Mouse (Mus musculus): ENCODE measurements at regions not wholly inside any gene's neighbourhood (a gene's known extent, or its start where the extent isn't known, plus 50 kb on each side); places are given as distances from the start of the nearest gene placed in this dataset.
"Not testable (repeated sequence)": the region's sequence is repeated elsewhere in the genome, so short reads cannot be mapped to it uniquely, and the experiment has no call there.

DNA sequence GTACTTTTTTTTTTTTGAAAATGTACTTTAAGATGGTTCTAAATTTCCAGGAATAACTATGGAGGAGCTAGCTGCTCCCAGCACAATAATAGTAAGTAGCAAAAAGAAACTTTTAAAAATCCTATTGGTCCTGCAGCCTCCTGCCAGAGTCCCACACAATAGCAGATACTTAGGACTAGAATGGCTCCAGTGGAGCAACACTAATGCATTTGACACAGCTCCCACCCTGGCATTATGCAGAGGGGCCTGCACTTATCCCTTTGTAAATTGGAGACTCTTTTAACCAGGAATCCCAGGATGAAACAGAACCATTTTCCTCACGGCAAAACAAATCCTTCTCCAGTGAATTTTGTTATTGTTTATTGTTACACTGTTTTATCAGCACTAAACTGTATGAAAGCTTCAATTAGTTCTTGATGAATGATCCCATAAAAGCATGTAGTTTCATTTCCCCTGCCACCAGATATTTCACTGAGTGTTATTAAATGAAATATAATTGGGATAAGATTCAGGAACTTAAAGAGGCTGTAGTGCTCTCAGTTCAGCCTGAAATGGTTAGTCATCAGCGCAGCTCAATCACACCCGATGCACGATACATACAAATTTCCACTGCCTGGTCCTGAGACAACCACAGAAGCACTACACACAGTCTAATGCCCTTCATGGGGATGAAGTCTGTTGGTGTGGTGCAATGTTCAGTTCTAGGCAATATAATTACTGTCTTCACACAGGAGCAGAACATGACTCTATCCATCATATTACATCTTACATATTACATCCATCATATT, 708.6 kb upstream of the Mms22l start:
- no peak for DNase-seq (ENCODE audit: low spot score in 2 of 2)

DNA sequence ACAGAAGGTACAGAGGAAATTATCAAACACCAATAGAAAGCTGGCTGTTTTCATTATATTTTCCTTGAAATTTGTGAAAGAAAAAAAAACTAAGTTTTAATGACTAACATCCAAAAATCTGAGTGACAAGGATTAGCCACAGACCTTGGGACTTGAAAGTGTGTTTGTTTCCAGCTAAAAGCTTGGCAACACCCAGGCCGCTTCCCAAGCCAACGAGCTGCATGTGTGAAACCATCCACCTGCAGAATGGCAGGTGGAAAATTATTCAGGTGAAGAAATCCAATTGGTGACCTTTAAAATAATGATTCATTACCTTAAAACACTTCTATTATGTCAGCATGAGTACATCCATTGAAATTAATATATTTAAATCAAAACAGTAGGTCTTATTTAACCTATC, 672.7 kb upstream of the Mms22l start:
- DNase-seq (ENCODE audit: low spot score in 2 of 2), result no peak

DNA sequence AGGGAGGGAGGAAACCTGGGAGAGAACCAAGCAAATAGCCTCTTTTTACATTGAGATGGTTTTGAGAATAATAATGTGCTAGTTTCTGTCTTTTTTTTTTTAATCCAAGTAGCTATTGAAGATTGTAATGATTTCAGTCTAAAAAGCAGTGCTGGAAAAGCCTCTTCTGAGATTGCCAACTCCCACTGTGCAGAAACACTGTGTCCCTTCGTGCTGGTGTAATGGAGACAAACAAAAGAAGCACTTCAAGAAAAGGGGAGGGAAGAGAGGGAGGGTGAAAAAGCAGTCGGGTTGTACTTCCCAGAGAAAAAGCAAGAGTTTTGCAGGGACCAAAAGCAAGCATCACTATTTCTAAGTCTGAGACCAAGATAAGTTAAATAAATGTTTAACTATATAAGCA, 669.4 kb upstream of the Mms22l start:
- DNase-seq (ENCODE audit: low spot score in 2 of 2), result no peak

DNA sequence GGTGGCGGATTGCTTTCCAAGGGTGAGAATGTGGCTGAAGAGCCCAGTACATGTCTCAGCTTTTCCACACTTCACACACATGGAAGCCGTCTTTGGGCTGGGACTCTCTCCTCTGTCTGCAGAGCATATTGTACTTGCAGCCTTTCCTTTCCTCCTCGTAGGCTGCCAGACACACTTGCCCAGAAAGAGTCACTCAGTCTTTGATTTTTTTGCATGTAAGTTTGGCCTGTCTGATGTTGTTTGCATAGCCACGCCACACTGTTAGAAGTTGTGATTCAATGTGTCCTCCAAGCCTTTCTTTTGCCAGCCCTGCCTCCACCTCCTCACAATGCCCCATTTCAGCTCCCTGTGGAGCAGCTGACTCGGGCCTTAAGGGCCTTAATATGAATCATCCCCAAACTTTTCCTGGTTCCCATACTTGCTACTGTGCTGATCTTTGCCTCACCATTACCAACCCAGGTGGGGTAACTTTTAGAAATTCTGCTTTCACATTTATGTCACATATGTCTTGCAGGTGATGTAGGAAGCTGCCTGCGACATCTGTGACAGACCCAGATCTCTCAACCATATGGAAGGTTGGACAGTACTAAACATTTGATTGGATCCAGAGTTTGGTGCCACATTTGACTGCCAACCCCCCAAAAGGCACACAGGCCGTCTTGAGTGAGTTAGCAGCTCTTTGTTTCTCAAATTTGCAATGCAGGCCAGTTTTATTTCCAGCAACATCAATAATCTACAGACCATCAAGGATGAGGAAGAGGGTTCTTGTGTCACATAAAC, 663.7 kb upstream of the Mms22l start:
- no peak for DNase-seq (ENCODE audit: low spot score in 2 of 2)

DNA sequence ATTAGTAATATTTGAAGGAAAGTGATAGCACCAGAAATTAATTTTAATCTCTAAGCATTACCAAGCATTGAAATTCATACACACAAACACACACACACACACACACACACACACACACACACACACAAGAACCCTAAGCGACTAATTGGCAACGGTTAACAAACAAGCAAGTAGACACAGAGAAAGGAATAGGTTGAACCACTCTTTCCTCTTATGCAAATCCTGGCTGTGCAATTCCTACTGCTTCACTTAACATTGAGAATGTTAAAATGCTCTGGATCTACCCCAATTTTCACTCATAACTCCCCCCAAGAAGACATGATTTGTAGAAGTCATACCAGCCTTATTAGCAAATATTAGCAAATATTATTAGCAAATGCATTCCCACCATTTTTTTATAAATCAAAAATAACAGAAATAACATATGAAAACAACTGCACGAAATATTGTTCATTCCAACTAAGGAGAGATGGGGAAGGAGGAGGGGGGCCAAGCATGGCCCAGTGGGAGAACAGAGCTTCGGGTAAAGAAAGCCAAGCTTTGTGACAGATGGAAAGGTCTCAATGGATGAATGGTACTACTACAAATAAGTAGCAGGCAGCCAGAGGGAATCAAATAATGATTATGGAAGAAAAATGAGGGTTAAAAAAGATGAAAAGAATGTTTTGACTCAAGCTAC, 652.5 kb upstream of the Mms22l start:
- DNase-seq (ENCODE audit: low spot score in 2 of 2), result no peak

DNA sequence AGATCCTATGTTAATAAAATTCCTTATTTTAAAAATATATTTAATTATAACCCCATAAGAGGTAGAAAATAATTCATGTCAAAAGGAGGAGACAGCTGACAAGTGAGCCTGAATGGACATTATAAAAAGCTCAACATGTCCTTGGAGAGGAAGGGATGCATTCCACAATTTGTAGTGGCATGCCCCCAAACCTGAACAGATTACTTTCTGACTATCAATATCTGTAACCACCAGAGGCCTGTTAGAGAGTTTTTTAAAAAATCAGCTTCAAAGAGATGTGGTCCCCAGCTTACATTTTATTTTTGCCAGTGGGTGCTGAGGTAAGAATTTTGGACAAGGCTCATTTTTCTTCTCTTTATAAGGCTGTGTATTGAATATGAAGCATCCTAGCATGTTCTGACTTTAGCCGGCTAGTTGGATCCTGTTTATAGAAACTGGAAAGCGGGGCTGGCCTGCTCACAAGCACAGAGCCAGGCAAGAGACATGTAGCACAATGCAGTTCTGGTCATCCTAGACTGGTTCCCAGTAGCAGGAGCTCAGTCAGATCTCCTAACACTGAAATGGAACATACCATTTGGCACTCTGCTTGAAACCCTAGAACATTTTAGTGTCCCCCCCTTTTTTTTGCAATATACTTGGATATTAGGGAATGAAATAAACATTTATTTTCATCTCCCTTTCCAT, 651.8 kb upstream of the Mms22l start:
- DNase-seq (ENCODE audit: low spot score in 2 of 2), result no peak

GRCm38 (mm10) chr4:23845263-23845662, 651.0 kb upstream of the Mms22l start:
- no peak for DNase-seq (ENCODE audit: low spot score in 2 of 2)

GRCm38 (mm10) chr4:23850640-23851039, 645.6 kb upstream of the Mms22l start:
- DNase-seq (ENCODE audit: low spot score in 2 of 2), result no peak

GRCm38 (mm10) chr4:23862437-23862836, 633.8 kb upstream of the Mms22l start:
- DNase-seq (ENCODE audit: low spot score in 2 of 2), result no peak

- DNase-seq (ENCODE audit: low spot score in 2 of 2), result peak in 1 of 2 experiments; percentile 5
Measured at GRCm38 (mm10) chr4:23880007-23880406, 616.2 kb upstream of the Mms22l start.

- no peak for DNase-seq (ENCODE audit: low spot score in 2 of 2)
Measured at GRCm38 (mm10) chr4:23913396-23913795, 582.9 kb upstream of the Mms22l start.

- no peak for DNase-seq (ENCODE audit: low spot score in 2 of 2)
Measured at GRCm38 (mm10) chr4:23913822-23914221, 582.4 kb upstream of the Mms22l start.

GRCm38 (mm10) chr4:23914423-23914822, 581.8 kb upstream of the Mms22l start:
- no peak for DNase-seq (ENCODE audit: low spot score in 2 of 2)

DNA sequence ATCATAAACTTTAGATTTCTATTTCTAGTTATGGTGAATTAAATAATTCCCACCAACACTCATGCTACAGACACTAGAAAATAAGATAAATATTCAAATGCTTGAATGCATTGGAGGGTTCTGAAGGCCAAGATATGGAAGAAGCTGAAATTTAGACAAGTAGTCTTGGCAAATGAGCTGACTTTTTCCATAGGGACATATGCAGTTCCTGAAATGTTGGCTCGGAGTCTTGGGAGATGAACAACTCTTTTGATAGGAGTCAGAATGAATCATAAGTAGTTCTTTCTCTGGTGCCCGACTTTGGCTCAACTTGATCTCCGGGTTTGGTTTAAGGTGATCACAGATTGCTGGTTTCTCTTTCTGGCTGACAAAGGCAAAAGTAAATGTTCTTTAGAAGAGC, 574.7 kb upstream of the Mms22l start:
- DNase-seq (ENCODE audit: low spot score in 2 of 2), result no peak

- no peak for DNase-seq (ENCODE audit: low spot score in 2 of 2)
Measured at GRCm38 (mm10) chr4:23954140-23954539, 542.1 kb upstream of the Mms22l start.

- DNase-seq (ENCODE audit: low spot score in 2 of 2), result not testable (repeated sequence)
Measured at GRCm38 (mm10) chr4:23982193-23982592, 514.1 kb upstream of the Mms22l start.

- DNase-seq (ENCODE audit: low spot score in 2 of 2), result no peak
Measured at GRCm38 (mm10) chr4:23982790-23983451, 513.3 kb upstream of the Mms22l start.

DNA sequence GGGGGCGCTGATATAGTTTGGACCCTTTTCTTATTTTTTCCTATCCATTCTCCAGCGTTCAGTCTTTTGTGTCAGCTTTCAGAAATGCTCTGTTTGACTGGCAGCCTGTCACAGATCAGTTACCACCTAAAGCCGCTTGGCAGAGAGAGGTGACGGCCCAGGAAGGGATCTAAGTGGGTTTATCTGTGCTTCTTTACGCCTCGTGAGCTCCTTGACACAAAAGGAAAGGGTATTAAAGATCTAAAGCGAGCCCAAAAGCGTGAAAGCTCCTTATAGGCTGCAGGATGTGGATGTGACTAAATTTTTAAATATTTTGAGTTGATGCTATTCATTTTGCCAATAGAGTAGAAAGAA, 512.8 kb upstream of the Mms22l start:
- DNase-seq (ENCODE audit: low spot score in 2 of 2), result no peak

GRCm38 (mm10) chr4:23984005-23984404, 512.2 kb upstream of the Mms22l start:
- DNase-seq (ENCODE audit: low spot score in 2 of 2), result no peak

DNA sequence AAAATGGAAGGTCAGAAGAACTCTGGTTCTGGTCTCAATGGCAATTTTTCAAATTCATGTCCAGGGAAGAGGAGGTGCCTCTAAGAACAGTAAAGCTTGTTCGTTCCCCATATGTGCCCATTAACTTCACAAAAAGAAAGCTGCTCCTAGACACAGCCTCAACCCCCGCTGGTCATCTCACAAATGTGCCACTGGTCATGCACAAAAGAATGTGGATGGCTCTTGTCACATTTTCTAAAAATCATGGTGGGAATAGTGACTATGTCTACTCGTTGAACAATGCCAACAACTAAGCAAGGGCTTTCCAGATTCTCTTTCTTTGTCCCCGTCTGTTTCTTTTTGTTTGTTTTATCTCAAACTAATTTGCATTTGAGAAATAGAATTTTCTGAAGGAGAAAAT, 510.3 kb upstream of the Mms22l start:
- no peak for DNase-seq (ENCODE audit: low spot score in 2 of 2)

GRCm38 (mm10) chr4:23993823-23994222, 502.4 kb upstream of the Mms22l start:
- DNase-seq (ENCODE audit: low spot score in 2 of 2), result no peak
